Mouse (Mus musculus) spleen, adult 2 months (tissue): Measurements from ENCODE around the gene Cd27. TPM values are rescaled to one million over a fixed set of nuclear protein-coding genes. Genes with fewer than 3 reads are reported as not detected.

ENCODE experiments used
- DNase-seq, 2 experiments: peaks; one replicate each; pipeline versions ENCODE4 v3.0.0 to v3.0.0-alpha.2; 2012 to 2021; ENCODE audit warnings: low spot score in 2 of 2, low read depth in 1 of 2
- H3K27ac ChIP-seq: fragments of 200-500 bp; 2 replicates; pipeline ENCODE4 v1.5.1; 2012; ENCODE audit warnings: low read length, inconsistent platforms; ENCODE audit not compliant: insufficient read depth
- H3K27me3 ChIP-seq: fragments of 200-500 bp; 2 replicates; pipeline ENCODE4 v1.6.1; 2012; ENCODE audit warnings: mild to moderate bottlenecking, moderate library complexity, low read length, inconsistent platforms; ENCODE audit not compliant: control insufficient read depth, insufficient read depth
- H3K36me3 ChIP-seq: fragments of 200-500 bp; 2 replicates; pipeline ENCODE4 v1.6.1; 2012; ENCODE audit warnings: mild to moderate bottlenecking, low read length, inconsistent platforms; ENCODE audit not compliant: control insufficient read depth, insufficient read depth
- H3K4me1 ChIP-seq: fragments of 200-500 bp; 2 replicates; pipeline ENCODE4 v1.6.1; 2011; ENCODE audit warnings: inconsistent platforms; ENCODE audit not compliant: control insufficient read depth, insufficient read depth, insufficient read length
- H3K4me3 ChIP-seq: fragments of 200-500 bp; 2 replicates; pipeline ENCODE4 v1.5.1; 2011; ENCODE audit warnings: mild to moderate bottlenecking, inconsistent platforms; ENCODE audit not compliant: insufficient read depth, insufficient read length; ENCODE audit errors: extremely low read depth
- CTCF ChIP-seq: fragments of 200-500 bp; IDR thresholded peaks from 2 replicates; pipeline ENCODE4 v1.5.1; 2011; ENCODE audit warnings: mild to moderate bottlenecking, inconsistent platforms; ENCODE audit not compliant: insufficient read depth, insufficient read length, insufficient replicate concordance; ENCODE audit errors: extremely low read depth
- POLR2A ChIP-seq: fragments of 200-500 bp; IDR thresholded peaks from 2 replicates; pipeline ENCODE4 v1.6.1; 2011; ENCODE audit warnings: low read depth, low read length, inconsistent platforms
- WGBS: fragments of 180-500 bp; shearing (Covaris S2); methylation state at CpG from one replicate; pipeline ENCODE4 v1.1.7; 2018; 5-methylcytosine and 5-hydroxymethylcytosine counted together
- polyA plus RNA-seq: library from polyadenylated mRNA; depleted of rRNA; stranded (reverse); fragments of >200 nt; gene quantifications from 2 replicates; pipeline ENCODE4 v1.2.3, GENCODE M21; 2012

Gene Cd27
- polyA plus RNA-seq, 1 experiment: 87.3 TPM

DNA sequence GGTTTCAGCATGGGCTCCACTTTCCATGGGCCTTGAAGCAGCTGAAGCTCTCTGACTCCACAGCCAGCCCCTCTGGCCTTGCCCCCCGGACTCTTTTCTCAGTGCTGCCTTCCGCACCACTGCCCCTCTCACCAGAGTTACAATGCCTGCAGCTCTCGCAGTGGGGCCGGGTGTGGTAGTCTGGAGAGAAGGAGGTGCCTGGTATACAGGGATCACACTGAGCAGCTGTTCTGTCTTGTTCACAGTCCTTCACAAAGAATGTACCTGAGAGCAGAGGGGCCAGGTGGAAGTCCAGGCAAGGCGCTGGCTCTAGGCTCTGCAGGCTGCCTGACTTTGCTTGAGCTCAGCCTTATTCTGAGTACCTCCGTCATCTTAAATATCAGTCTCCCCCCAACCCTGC, 469 bp downstream of the Cd27 start:
- Histone ChIP-seq H3K27ac (peak overlapping the region; percentile 94), H3K4me1 (peaks cover 12% of the 10 kb centered on the region; the same call in 1 of the 2 replicates), H3K36me3 (0 out of 2 replicates have a peak, but pooled peaks cover 2% of the 10 kb centered on the region), H3K4me3 (peak overlapping the region; percentile 63), H3K27me3 (no peaks in the 10 kb centered on the region)
- no peak for TF ChIP-seq CTCF
- TF ChIP-seq POLR2A: no peak
- no peak for DNase-seq
- WGBS: 22% methylated on average over 6 of the region's 6 CpGs

DNA sequence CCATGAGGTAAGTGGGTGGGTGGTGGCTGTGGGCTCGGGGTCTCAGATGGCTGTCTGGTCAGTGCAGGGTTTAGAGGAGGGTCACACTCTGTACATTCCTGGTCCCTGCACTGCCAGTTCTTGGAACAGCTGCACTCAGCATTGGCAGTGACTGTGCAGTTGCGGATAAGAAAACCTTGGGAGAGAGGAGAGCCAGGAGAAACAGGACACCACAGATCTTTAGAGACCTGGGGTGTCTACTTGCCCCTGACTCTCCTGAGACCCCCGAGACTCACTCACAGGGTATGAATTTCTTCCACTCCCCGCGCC, 2.3 kb downstream of the Cd27 start:
- Histone ChIP-seq H3K27me3 (no peaks in the 10 kb centered on the region), H3K27ac (peak overlapping the region; percentile 65), H3K36me3 (peaks cover 7% of the 10 kb centered on the region), H3K4me1 (peaks cover 21% of the 10 kb centered on the region; the same call in 1 of the 2 replicates), H3K4me3 (peak overlapping the region; percentile 43)
- 56% methylated on average over 5 of the region's 5 CpGs for WGBS
- no peak for TF ChIP-seq POLR2A
- DNase-seq: no peak

DNA sequence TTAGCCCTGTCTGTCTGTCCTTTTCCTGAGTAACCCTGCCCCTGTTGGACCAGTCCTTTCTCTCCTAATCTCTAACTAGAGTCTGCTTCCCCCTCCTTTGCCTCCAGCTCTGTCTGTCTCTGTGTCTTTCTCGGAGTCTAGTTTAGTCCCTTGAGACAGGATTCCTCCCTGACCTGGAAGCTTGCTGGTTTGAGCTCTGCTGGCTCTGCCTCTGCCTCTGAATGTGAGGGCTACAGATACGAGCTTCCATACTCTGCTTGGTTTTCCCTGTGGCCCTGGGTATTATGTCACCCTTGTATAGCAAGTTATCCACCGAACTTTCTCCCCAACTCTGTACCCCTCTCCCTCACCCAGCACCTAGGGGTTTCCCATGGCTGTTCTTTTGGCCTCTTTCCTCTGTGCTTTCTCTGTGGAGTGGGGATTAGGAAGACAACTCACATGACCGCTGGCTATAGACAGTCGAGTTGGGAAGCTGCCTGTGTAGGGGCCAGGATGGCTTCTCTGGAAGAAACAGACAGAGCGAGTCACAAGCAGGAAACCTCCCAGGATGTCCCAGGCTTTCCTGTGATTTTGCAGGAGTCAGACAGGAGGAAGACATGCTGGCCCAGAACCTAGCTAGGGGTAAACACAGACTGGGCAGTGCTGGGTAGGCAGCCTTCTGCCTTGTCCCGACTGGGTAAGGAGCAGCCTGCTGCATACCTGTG, 2.8 kb downstream of the Cd27 start:
- Histone ChIP-seq H3K4me1 (peaks cover 19% of the 10 kb centered on the region; the same call in 1 of the 2 replicates), H3K36me3 (peaks cover 7% of the 10 kb centered on the region), H3K4me3 (peak overlapping the region; percentile 43), H3K27me3 (no peaks in the 10 kb centered on the region), H3K27ac (peak overlapping the region; percentile 65)
- DNase-seq: no peak
- 51% methylated on average over 7 of the region's 7 CpGs for WGBS
- no peak for TF ChIP-seq CTCF
- no peak for TF ChIP-seq POLR2A

GRCm38 (mm10) chr6:125232516-125232915, 4.3 kb downstream of the Cd27 start:
- 42% methylated on average over 6 of the region's 6 CpGs for WGBS
- no peak for TF ChIP-seq CTCF
- no peak for TF ChIP-seq POLR2A
- Histone ChIP-seq H3K4me1 (peaks cover 9% of the 10 kb centered on the region; the same call in 1 of the 2 replicates), H3K27me3 (no peaks in the 10 kb centered on the region), H3K36me3 (peaks cover 14% of the 10 kb centered on the region), H3K27ac (peak overlapping the region; percentile 98), H3K4me3 (no peak overlapping the region)
- no peak for DNase-seq

DNA sequence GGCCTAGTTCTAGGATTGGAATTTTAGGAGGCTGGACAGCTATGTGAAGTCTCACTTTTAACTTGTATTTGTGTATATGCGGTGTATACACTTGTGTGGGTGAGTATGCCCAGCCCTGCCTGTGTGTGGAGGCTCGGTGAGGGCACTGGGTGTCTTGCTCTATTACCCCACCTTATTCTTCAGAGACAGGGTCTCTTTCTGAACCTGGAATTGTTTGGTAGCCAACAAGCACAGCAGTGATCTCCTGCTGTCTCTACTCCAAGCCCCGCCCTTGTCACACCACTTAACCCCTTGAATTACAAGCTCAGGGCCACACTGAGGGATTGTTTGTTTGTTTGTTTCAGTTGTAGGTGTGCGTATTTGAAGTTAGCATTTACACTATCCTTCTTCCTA, 4.8 kb downstream of the Cd27 start:
- no peak for TF ChIP-seq CTCF
- TF ChIP-seq POLR2A: no peak
- H3K36me3 ChIP-seq: peaks cover 16% of the 10 kb centered on the region
- H3K27ac ChIP-seq: peak overlapping the region; percentile 98
- H3K27me3 ChIP-seq: no peaks in the 10 kb centered on the region
- H3K4me3 ChIP-seq: peak overlapping the region; percentile 88
- H3K4me1 ChIP-seq: peaks cover 9% of the 10 kb centered on the region; the same call in 1 of the 2 replicates
- no peak for DNase-seq
- 22% methylated on average over 4 of the region's 4 CpGs for WGBS

DNA sequence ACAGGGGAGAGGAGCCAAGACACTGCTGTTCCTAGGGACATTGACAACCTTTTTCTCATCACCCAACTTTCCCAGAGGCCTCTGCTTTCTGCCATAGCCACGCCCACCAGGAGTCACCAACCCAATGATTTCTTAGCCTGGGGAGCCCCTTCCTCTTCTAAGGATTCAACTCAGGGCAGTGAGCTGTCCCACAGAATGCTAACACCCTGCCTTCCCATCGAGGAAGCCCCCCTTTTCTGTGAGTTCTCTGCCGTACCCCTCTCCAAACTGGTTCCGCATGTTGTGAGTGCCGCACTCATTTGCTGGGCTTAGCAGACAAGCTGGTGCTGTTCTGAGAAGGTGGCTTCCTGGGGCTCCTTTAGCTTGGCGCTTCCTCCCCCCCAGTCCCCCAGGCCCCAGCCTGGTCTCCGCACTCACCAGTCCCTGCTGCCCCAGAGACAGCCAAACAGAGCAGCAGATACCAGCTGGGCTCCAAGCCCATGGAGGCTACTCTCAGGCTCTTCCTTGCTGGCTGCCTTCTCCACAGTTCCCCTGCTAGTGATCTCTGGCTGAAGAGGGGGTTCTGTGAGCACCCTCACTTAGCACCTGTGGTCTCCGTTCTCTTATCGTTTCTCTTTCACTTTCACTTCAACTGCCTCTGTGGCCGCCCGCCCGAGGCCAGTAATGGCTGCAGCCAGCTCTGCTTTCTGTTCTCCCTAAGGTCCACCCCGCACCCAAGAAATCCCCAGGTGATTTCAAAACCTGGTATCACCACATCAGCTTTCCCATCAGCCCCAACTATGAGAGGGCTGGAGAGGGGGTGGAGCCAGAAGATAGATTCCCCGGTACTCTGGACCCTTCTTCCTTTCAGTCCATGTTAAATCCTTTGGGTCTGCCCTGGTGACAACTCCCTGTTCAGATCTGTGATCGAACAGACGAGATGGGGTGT, 5.4 kb downstream of the Cd27 start, which contains the start of gene Tapbpl:
Gene Tapbpl, minus strand, starts transcription at position 744 of the 928 bp plus-strand sequence.
- TF ChIP-seq POLR2A (no peak; the same call in none of the 2 replicates), CTCF (no peak)
- Histone ChIP-seq H3K27me3 (no peaks in the 10 kb centered on the region), H3K36me3 (peaks cover 22% of the 10 kb centered on the region), H3K4me1 (peaks cover 9% of the 10 kb centered on the region; the same call in 1 of the 2 replicates), H3K4me3 (peak within 1 kb of the TSS; percentile 88), H3K27ac (peak within 1 kb of the TSS; percentile 98)
- under 1% methylated on average over 16 of the region's 16 CpGs for WGBS
- DNase-seq: peak; percentile 51 to 66
